Mouse (Mus musculus) embryo, embryonic 10 days (tissue): Measurements from ENCODE around the gene Adgrl2.

Experiments used
- DNase-seq: peaks from one replicate; pipeline ENCODE4 v3.0.0-alpha.2; 2015; ENCODE audit warnings: low spot score

Adgrl2 gene

GRCm38 (mm10) chr3:148990531-148991003 lies at the start of gene Adgrl2:
Gene Adgrl2, minus strand, starts transcription at chr3:148990555.
- DNase-seq = peak; percentile 84

- no peak for DNase-seq
These were observed 48.4 kb upstream of the Adgrl2 start for GRCm38 (mm10) chr3:149038771-149039170.

GRCm38 (mm10) chr3:149019925-149020324 lies 29.6 kb upstream of the Adgrl2 start:
- no peak for DNase-seq

GRCm38 (mm10) chr3:149009311-149009710 lies 19.0 kb upstream of the Adgrl2 start:
- no peak for DNase-seq

GRCm38 (mm10) chr3:149008634-149009023 lies 18.3 kb upstream of the Adgrl2 start:
- no peak for DNase-seq

- DNase-seq = no peak
These were observed 17.7 kb upstream of the Adgrl2 start for GRCm38 (mm10) chr3:149007860-149008633.

GRCm38 (mm10) chr3:149001364-149001763 lies 11.0 kb upstream of the Adgrl2 start:
- no peak for DNase-seq

GRCm38 (mm10) chr3:148998661-148999060 lies 8.3 kb upstream of the Adgrl2 start:
- DNase-seq = no peak

- no peak for DNase-seq
These were observed 701 bp upstream of the Adgrl2 start for GRCm38 (mm10) chr3:148991056-148991455.

- DNase-seq = peak; percentile 68
These were observed 381 bp downstream of the Adgrl2 start for GRCm38 (mm10) chr3:148989818-148990530.

GRCm38 (mm10) chr3:148988996-148989817 lies 1.1 kb downstream of the Adgrl2 start:
- DNase-seq = peak; percentile 94

GRCm38 (mm10) chr3:148988293-148988995 lies 1.9 kb downstream of the Adgrl2 start:
- DNase-seq = no peak

- peak; percentile 90 for DNase-seq
These were observed 2.6 kb downstream of the Adgrl2 start for GRCm38 (mm10) chr3:148987591-148988292.

- DNase-seq = peak; percentile 73
These were observed 3.3 kb downstream of the Adgrl2 start for GRCm38 (mm10) chr3:148986894-148987590.

GRCm38 (mm10) chr3:148986296-148986893 lies 4.0 kb downstream of the Adgrl2 start:
- DNase-seq = peak; percentile 79

- no peak for DNase-seq
These were observed 6.0 kb downstream of the Adgrl2 start for GRCm38 (mm10) chr3:148984326-148984725.

GRCm38 (mm10) chr3:148982370-148982769 lies 8.0 kb downstream of the Adgrl2 start:
- DNase-seq = no peak

GRCm38 (mm10) chr3:148981776-148982175 lies 8.6 kb downstream of the Adgrl2 start:
- no peak for DNase-seq

- no peak for DNase-seq
These were observed 11.8 kb downstream of the Adgrl2 start for GRCm38 (mm10) chr3:148978541-148978940.

GRCm38 (mm10) chr3:148977838-148978237 lies 12.5 kb downstream of the Adgrl2 start:
- no peak for DNase-seq
